Mouse (Mus musculus) embryonic fibroblast, embryonic 13.5 days (primary cell): ENCODE results near the gene Smdt1. TPM values are rescaled to one million over a fixed set of nuclear protein-coding genes. Genes with fewer than 3 reads are reported as not detected.

Experiments used
- H3K27ac ChIP-seq: 2 replicates; pipeline ENCODE4 v1.5.1; 2012; ENCODE audit warnings: low read length, control low read depth, inconsistent platforms; ENCODE audit not compliant: insufficient read depth
- H3K4me1 ChIP-seq: 2 replicates; pipeline ENCODE4 v1.6.1; 2011; ENCODE audit warnings: low read length; ENCODE audit not compliant: control insufficient read depth, insufficient read depth
- H3K4me3 ChIP-seq: 2 replicates; pipeline ENCODE4 v1.5.1; 2011; ENCODE audit warnings: mild to moderate bottlenecking, control low read depth, low read length; ENCODE audit not compliant: insufficient read depth
- CTCF ChIP-seq: IDR thresholded peaks from 2 replicates; pipeline ENCODE4 v1.5.1; 2011; ENCODE audit warnings: mild to moderate bottlenecking, control low read depth, low read length, moderate library complexity, borderline replicate concordance; ENCODE audit not compliant: insufficient read depth
- POLR2A ChIP-seq: IDR thresholded peaks from 2 replicates; pipeline ENCODE4 v1.6.1; 2011; ENCODE audit warnings: low read depth, mild to moderate bottlenecking, control low read depth, low read length, moderate library complexity
- polyA plus RNA-seq: library from polyadenylated mRNA; stranded (reverse); fragments of >200 nt; gene quantifications from 2 replicates; pipeline ENCODE4 v1.2.4, GENCODE M21; 2011; ENCODE audit warnings: low read depth; ENCODE audit not compliant: missing spikeins, insufficient read length

Gene Smdt1
- polyA plus RNA-seq, 1 experiment = 103 TPM

- no peak for TF ChIP-seq POLR2A
- TF ChIP-seq CTCF = no peak
- no peak overlapping the region for H3K27ac ChIP-seq
These were observed 3.8 kb downstream of the Smdt1 start for GRCm38 (mm10) chr15:82342543-82342935.

GRCm38 (mm10) chr15:82343368-82344287, 4.9 kb downstream of the Smdt1 start:
- no peak for TF ChIP-seq CTCF
- TF ChIP-seq POLR2A = no peak
- no peak overlapping the region for H3K4me3 ChIP-seq
- H3K27ac ChIP-seq = no peak overlapping the region

More at GRCm38 (mm10) chr15:82342543-82342935, 3.8 kb downstream of the Smdt1 start:
- Histone ChIP-seq H3K4me3 (no peak overlapping the region), H3K4me1 (peaks cover 6% of the 10 kb centered on the region; the same call in 1 of the 2 replicates)

DNA sequence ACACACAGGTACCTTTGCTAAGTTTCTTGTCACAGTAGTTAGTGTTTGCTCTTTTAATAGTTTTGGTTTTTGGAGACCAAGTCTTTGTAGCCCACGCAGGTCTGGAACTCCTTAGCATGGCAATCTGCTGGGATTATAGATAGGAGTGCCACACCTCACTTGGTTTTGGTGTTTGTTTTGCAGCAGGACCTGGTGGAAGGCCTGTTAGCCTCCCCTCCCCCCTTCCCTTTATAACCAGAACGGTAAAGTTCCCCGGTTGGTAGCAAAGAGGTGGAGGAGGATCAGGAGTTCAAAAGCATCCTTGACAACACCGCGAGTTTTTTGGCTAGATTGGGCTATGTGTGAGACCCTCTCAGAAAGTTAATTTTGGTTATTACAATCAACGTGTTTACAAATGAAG, 6.2 kb downstream of the Smdt1 start:
- TF ChIP-seq CTCF = no peak
- TF ChIP-seq POLR2A = no peak
- no peak overlapping the region for H3K27ac ChIP-seq
- no peak overlapping the region for H3K4me3 ChIP-seq
- H3K4me1 ChIP-seq = 0 out of 2 replicates have a peak, but pooled peaks cover 2% of the 10 kb centered on the region

More at GRCm38 (mm10) chr15:82343368-82344287, 4.9 kb downstream of the Smdt1 start:
- 0 out of 2 replicates have a peak, but pooled peaks cover 2% of the 10 kb centered on the region for H3K4me1 ChIP-seq

DNA sequence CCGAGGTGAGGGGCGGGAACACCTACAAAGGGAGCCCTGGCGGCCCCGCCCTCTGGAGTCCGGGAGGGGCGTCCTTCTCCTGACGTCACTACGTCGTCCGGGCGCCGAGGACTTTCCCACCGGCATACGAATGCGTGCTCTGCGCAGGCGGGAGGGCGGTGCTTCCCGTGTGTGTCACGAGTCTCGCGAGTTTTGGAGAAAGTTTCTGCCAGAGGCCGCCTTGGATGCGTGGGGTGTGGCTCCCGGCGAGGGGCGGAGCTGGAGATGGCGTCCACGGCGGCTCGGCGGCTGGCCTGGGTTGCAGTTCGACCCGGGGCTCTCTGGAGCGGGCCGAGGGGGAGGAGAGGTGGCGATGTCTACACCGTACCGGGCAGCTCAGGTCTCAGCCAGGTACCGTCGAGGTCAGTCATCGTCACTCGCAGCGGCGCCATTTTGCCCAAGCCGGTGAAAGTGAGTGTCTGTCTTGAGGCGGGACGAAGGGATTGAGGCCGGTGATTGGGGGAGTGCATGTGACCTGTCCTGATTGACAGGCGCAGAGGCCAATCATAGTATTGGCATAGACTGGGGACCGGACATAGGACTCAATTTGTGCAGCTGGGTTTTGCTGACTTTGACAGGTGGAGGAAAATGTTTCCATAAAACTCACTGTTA, 7.2 kb downstream of the Smdt1 start:
- H3K27ac ChIP-seq = peak overlapping the region; percentile 60
- H3K4me1 ChIP-seq = 0 out of 2 replicates have a peak, but pooled peaks cover 2% of the 10 kb centered on the region
- H3K4me3 ChIP-seq = peak overlapping the region; percentile 58
- TF ChIP-seq POLR2A (peak; percentile 66), CTCF (no peak)

- H3K27ac ChIP-seq = peak overlapping the region; percentile 60
These were observed 8.0 kb downstream of the Smdt1 start for GRCm38 (mm10) chr15:82346580-82347302.

DNA sequence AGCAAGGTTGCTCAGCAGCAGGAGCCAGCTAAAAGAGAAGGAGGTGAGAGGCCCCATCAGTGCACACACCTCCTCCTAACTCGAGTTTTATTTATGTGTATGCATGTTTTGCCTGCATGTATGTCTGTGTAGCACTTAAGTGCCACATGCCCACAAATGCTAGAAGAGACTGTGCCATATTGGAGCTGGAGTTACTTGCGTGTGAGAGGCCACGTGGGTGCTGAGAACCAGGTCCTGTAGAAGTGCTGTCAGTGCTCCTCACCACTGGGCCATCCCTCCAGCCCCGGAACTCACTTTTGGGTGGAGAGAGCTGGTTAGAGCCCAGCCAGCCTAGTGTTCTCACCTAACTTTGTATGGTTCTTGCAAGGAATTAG, 8.5 kb downstream of the Smdt1 start:
- TF ChIP-seq CTCF (no peak), POLR2A (no peak)
- 0 out of 2 replicates have a peak, but pooled peaks cover 2% of the 10 kb centered on the region for H3K4me1 ChIP-seq
- peak overlapping the region; percentile 60; the same call in 1 of the 2 replicates for H3K27ac ChIP-seq
- H3K4me3 ChIP-seq = peak overlapping the region; percentile 58

More at GRCm38 (mm10) chr15:82346580-82347302, 8.0 kb downstream of the Smdt1 start:
- TF ChIP-seq POLR2A (no peak), CTCF (no peak)
- Histone ChIP-seq H3K4me3 (peak overlapping the region; percentile 58), H3K4me1 (0 out of 2 replicates have a peak, but pooled peaks cover 2% of the 10 kb centered on the region)

- no peak overlapping the region for H3K27ac ChIP-seq
- no peak overlapping the region for H3K4me3 ChIP-seq
- 0 out of 2 replicates have a peak, but pooled peaks cover 2% of the 10 kb centered on the region for H3K4me1 ChIP-seq
- TF ChIP-seq POLR2A = no peak
- no peak for TF ChIP-seq CTCF
These were observed 9.1 kb downstream of the Smdt1 start for GRCm38 (mm10) chr15:82347852-82348251.

- no peak overlapping the region for H3K27ac ChIP-seq
- 0 out of 2 replicates have a peak, but pooled peaks cover 2% of the 10 kb centered on the region for H3K4me1 ChIP-seq
- TF ChIP-seq CTCF (no peak), POLR2A (no peak)
- no peak overlapping the region for H3K4me3 ChIP-seq
These were observed 9.7 kb downstream of the Smdt1 start for GRCm38 (mm10) chr15:82348258-82348998.
